Mouse (Mus musculus) megakaryocyte, embryonic 14.5 days (primary cell): Measurements from ENCODE around the gene Hoxb6.

ENCODE experiments used
- FLI1 ChIP-seq: IDR thresholded peaks from 2 replicates; pipeline ENCODE4 v1.6.1; 2012; ENCODE audit warnings: low read length, inconsistent platforms, mixed read lengths
- GATA1 ChIP-seq: IDR thresholded peaks from 3 replicates; pipeline ENCODE4 v1.6.1; 2012; ENCODE audit warnings: mixed read lengths, low read length, inconsistent platforms, borderline replicate concordance

GRCm38 (mm10) chr11:96324965-96325364, 32.7 kb downstream of the Hoxb6 start:
- TF ChIP-seq GATA1, result no peak
- TF ChIP-seq FLI1, result no peak
